Mouse (Mus musculus): Measurements from ENCODE around the gene AI837181. TPM values are rescaled to one million over a fixed set of nuclear protein-coding genes. Genes with fewer than 3 reads are reported as not detected.

AI837181 gene
- polyA plus RNA-seq, 1 experiment from 2014 or later: 49.1 TPM

DNA sequence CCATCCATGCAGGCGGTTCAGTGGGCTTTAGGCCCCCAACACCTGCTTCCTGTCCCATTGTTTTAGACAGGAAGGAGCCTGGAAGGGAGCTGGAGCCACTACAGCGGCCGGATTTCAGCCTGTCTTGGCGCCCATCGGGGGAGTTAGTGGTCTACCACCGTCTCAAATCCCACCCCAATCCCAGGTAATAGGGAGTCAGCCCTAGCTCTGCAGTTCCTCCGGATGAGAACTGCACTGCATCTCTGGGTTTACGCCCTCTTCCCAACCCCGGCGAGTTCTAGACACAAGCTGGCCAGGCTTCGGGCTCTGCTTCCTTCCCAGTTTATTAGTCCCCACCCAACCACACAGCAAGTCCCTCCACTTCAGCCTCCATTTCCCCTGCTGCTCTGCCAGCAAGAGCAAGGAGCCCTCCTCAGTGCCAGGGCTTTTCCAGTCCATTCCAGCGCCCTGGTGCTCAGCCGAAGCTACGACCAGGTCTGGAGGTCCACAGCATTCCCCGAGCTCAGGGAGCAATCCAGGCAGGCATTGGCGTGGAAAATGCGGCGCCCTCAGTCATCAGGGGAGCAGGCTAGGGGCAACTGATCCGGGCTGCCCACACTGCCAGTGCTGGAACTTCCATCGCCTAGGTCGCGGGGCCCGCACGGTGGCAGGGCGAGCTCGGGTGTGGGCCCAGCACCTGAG lies 31.4 kb downstream of the AI837181 start:
- Histone ChIP-seq H3K27ac (peak overlapping the region; percentile 96), H3K36me3 (peaks cover 16% of the 10 kb centered on the region), H3K9me3 (no peaks in the 10 kb centered on the region), H3K4me1 (peaks cover 44% of the 10 kb centered on the region), H3K4me3 (peak overlapping the region; percentile 90), H3K27me3 (ENCODE audit: insufficient read depth, poor library complexity, severe bottlenecking) (peaks cover 16% of the 10 kb centered on the region; the same call in 1 of the 2 replicates)
- no peak for DNase-seq (ENCODE audit: low spot score)
- WGBS: 4% methylated on average over 26 of the region's 26 CpGs

DNA sequence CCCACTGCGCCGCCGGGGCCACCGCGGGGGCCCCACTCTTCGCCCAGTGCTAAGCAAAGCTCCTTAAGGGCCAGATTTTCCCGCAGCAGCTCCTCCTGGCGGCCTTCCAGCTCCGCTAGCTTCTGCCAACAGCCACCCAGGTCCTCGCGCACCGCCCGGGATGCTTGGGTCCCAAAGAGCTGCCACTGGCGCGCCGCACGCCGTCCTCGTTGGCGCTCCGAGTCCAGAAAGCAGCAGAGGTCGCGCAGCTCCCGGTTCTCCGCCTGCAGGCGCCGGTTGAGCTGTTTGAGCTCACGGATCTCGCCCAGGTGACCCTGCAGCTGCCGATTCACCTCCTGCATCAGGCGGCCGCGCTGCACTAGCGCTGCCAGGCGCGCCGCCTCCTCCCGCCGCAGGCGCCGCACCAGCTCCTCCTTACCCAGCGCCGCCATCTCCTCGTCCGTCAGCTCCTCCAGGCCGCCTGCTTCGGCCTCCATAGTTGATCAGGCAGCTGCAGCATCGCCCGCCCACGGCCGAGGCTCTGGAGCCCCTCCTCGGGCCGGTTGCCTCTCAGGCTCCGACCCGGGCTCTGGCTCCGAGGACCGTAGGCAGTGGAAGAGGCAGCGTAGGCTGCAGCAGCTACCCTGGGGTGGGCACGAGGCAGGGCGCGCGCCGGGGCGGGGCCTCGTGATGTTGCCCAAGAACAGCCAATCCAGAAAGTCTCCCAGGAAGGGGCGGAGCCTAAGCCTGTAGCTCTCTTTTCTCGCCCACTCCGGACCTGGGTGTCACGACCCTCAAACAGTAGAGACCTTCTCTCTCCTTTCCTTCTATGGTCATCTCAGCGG lies 32.2 kb downstream of the AI837181 start:
- Histone ChIP-seq H3K9me3 (no peaks in the 10 kb centered on the region), H3K36me3 (peaks cover 16% of the 10 kb centered on the region), H3K27me3 (ENCODE audit: insufficient read depth, poor library complexity, severe bottlenecking) (0 out of 2 replicates have a peak, but pooled peaks cover 8% of the 10 kb centered on the region), H3K4me3 (peak overlapping the region; percentile 90), H3K27ac (peak overlapping the region; percentile 96), H3K4me1 (peaks cover 46% of the 10 kb centered on the region)
- WGBS: under 1% methylated on average over 70 of the region's 70 CpGs
- peak; percentile 98 for DNase-seq (ENCODE audit: low spot score)

DNA sequence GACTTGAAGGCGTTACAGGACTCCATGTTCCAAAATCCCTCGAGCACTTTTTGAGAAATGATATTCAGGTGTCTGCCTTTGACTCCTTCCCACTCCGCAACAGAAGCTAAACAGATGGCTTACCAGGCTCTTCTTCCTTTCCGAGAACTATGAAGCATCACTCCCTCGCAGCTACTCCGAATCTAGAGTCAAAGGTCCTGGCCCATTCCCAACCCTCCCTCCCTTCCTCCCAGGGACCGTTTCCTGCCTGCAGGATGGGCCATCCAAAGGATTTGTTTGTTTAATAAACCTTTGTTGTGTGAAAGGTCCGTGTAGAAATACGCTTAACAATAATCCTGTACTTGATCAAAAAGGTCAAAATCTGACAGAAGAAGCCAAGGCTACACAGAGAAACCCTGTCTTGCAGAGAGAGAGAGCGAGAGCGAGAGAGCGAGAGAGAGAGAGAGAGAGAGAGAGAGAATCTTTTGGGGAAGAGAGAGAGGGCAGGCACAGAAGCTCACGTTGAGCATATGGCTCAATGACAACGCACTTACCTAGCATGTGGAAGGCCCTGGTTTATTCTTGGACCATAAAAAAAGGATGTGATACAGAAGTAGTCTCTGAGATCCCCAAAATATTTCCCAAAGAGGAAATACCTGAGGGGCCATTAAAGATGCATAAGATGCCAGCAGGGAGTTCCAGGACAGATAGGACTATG lies 33.0 kb downstream of the AI837181 start, which contains the start of gene Ccdc85b:
Ccdc85b (minus strand) TSS at position 149 of the 697 bp plus-strand sequence.
- 18% methylated on average over 14 of the region's 14 CpGs for WGBS
- Histone ChIP-seq H3K27ac (peak within 1 kb of the TSS; percentile 96), H3K36me3 (peaks cover 23% of the 10 kb centered on the region), H3K27me3 (ENCODE audit: insufficient read depth, poor library complexity, severe bottlenecking) (0 out of 2 replicates have a peak, but pooled peaks cover 7% of the 10 kb centered on the region), H3K4me1 (peaks cover 46% of the 10 kb centered on the region), H3K4me3 (peak within 1 kb of the TSS; percentile 90), H3K9me3 (no peaks in the 10 kb centered on the region)
- DNase-seq (ENCODE audit: low spot score): no peak

DNA sequence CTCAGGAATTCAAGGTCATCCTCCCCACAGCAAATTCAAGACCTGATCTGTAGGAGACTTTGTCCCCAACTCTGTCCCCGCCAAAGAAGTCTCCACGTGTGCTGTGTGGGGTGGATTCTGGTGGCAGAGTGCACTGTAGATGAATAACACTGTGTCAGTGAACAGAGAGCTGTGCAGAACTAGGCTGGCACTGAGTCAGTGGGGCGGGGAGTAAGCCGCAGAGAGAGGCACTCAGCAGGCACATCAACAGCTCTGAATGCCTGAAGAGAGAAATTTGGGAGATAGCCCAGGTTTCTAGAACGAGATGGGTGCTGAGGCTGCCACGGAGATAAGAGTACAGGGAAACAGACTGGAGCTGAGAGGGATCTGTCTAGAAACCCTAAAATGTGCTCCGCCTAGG lies 34.1 kb downstream of the AI837181 start:
- no peaks in the 10 kb centered on the region for H3K9me3 ChIP-seq
- no peak overlapping the region for H3K4me3 ChIP-seq
- peaks cover 26% of the 10 kb centered on the region for H3K36me3 ChIP-seq
- 0 out of 2 replicates have a peak, but pooled peaks cover 7% of the 10 kb centered on the region for H3K27me3 ChIP-seq (ENCODE audit: insufficient read depth, poor library complexity, severe bottlenecking)
- WGBS: 59% methylated on average over 7 of the region's 7 CpGs
- H3K27ac ChIP-seq: no peak overlapping the region
- peaks cover 50% of the 10 kb centered on the region for H3K4me1 ChIP-seq
- no peak for DNase-seq (ENCODE audit: low spot score)

DNA sequence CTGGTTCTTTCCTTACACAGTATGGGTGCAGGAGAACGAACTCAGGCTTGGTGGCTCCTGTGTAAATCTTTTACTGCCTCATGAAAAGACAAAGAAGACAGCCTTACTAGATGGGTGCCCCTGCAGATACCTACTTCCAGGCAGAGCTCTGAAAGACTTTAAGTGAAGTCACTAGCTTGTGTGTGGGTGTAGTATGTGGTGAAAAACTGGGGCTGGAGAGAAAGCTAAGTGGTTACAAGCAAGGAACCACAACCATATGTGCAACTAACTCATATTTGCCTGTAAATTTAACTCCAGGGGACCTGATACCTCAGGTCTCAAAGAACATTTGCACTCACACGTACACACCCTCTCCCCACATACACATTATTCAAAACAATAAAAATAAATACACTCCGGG lies 35.0 kb downstream of the AI837181 start:
- Histone ChIP-seq H3K36me3 (peaks cover 26% of the 10 kb centered on the region), H3K27me3 (ENCODE audit: insufficient read depth, poor library complexity, severe bottlenecking) (0 out of 2 replicates have a peak, but pooled peaks cover 7% of the 10 kb centered on the region), H3K27ac (peak overlapping the region; percentile 89), H3K9me3 (no peaks in the 10 kb centered on the region), H3K4me3 (peak overlapping the region; percentile 84), H3K4me1 (peaks cover 51% of the 10 kb centered on the region)
- WGBS: 26% methylated on average over 3 of the region's 3 CpGs
- no peak for DNase-seq (ENCODE audit: low spot score)

DNA sequence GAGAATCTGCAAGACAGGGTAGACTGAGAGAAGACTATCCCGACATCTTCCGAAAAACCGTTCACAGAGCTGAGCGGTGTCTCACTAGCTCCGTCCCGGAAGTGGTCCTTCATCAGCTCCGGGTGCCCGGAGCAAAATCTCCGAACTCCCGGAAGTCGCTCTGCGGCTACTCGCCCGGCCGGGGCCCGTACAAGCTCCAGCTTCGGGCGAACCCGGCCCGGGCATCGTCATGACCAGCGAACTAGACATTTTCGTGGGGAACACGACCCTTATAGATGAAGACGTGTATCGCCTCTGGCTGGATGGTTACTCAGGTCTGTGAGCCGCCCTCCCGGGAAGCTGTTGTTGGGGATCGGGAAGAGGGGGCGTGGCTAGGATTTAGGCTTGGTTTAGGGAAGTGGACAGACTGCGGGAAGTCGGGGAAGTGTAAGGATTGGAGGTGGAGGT lies 35.5 kb downstream of the AI837181 start, which contains the start of gene Fibp:
Fibp (plus strand) TSS at position 151 of the 447 bp plus-strand sequence.
- peaks cover 32% of the 10 kb centered on the region for H3K36me3 ChIP-seq
- DNase-seq (ENCODE audit: low spot score): peak; percentile 95
- peaks cover 45% of the 10 kb centered on the region for H3K4me1 ChIP-seq
- peak within 1 kb of the TSS; percentile 89 for H3K27ac ChIP-seq
- H3K27me3 ChIP-seq (ENCODE audit: insufficient read depth, poor library complexity, severe bottlenecking): 0 out of 2 replicates have a peak, but pooled peaks cover 7% of the 10 kb centered on the region
- no peaks in the 10 kb centered on the region for H3K9me3 ChIP-seq
- under 1% methylated on average over 32 of the region's 32 CpGs for WGBS
- peak within 1 kb of the TSS; percentile 84 for H3K4me3 ChIP-seq

DNA sequence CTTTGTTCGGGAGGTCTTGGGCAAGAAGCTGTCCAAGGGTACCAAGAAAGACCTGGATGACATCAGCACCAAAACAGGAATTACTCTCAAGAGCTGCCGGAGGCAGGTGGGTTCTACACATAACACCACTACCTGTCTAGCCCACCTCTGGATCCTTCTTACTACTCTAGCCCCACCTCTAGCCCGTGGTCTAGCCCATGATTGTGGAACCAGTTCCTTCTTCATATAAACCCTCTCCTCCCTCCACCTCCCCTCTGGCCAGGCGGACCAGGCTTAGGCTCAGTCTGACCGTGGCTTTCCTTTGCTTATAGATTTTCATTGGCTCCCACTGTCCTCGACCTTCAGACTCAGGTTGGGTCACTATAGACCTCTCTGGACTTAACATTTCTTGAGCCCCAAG lies 36.5 kb downstream of the AI837181 start:
- Histone ChIP-seq H3K36me3 (peaks cover 41% of the 10 kb centered on the region), H3K4me1 (peaks cover 36% of the 10 kb centered on the region), H3K9me3 (no peaks in the 10 kb centered on the region), H3K27ac (no peak overlapping the region), H3K27me3 (ENCODE audit: insufficient read depth, poor library complexity, severe bottlenecking) (peaks cover 15% of the 10 kb centered on the region; the same call in 1 of the 2 replicates), H3K4me3 (peak overlapping the region; percentile 84)
- DNase-seq (ENCODE audit: low spot score): no peak
- WGBS: 85% methylated on average over 6 of the region's 6 CpGs

DNA sequence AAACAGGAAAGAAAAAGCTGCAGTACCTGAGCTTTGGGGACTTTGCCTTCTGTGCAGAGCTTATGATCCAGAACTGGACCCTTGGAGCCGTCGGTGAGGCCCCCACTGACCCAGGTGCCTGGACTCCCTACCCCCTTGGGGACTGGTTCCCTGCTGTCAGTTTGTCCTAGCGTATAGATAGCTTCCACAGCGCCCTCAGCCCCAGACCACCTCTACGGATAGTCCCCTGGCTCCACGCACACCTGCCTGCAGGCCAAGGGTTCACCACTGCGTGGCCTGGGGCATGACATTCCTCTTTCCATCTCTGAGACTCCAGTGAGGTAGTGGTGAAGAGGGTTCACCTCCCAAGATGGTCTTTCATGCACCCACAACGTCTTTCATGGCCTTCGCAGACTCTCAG lies 38.3 kb downstream of the AI837181 start:
- H3K36me3 ChIP-seq: peaks cover 58% of the 10 kb centered on the region
- WGBS: 80% methylated on average over 9 of the region's 9 CpGs
- no peak for DNase-seq (ENCODE audit: low spot score)

DNA sequence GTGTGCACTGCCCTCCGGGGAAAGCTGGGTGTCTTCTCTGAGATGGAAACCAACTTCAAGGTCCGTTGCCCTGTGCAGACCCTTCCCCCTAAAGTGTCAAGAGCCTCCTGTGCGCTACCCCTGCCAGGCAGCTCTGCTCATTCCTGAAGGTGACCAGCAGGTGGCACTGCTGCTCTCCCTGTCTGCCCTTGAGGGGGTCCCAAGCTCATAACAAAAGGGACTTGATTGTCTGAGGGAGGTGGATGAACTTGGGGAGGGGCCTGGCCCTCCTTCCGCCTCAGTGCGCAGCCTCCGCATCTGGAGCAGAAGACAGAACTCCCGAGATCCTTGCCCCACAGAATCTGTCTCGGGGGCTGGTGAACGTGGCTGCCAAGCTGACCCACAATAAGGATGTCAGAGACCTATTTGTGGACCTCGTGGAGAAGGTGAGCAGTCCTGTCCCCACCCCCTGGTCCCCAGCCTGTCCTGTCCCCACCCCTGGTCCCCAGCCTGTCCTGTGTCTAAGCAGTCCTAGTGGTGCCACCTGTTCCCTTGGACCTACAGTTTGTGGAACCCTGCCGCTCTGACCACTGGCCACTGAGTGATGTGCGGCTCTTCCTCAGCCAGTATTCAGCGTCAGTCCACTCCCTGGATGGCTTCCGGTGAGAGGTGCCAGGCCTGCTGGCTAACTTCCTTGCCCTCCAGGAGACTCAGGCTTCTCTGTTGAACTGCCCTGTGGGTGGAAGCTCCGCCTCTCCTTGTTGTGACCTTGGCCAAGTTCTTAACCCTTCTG lies 39.0 kb downstream of the AI837181 start:
- 55% methylated on average over 15 of the region's 15 CpGs for WGBS
- Histone ChIP-seq H3K36me3 (peaks cover 58% of the 10 kb centered on the region), H3K4me1 (peaks cover 30% of the 10 kb centered on the region), H3K27me3 (ENCODE audit: insufficient read depth, poor library complexity, severe bottlenecking) (peaks cover 22% of the 10 kb centered on the region), H3K4me3 (peak overlapping the region; percentile 38), H3K9me3 (no peaks in the 10 kb centered on the region), H3K27ac (peak overlapping the region; percentile 87)
- DNase-seq (ENCODE audit: low spot score): peak; percentile 83

More for the DNA sequence above, 38.3 kb downstream of the AI837181 start:
- Histone ChIP-seq H3K27ac (no peak overlapping the region), H3K4me3 (no peak overlapping the region), H3K4me1 (peaks cover 26% of the 10 kb centered on the region), H3K9me3 (no peaks in the 10 kb centered on the region), H3K27me3 (ENCODE audit: insufficient read depth, poor library complexity, severe bottlenecking) (peaks cover 25% of the 10 kb centered on the region)

DNA sequence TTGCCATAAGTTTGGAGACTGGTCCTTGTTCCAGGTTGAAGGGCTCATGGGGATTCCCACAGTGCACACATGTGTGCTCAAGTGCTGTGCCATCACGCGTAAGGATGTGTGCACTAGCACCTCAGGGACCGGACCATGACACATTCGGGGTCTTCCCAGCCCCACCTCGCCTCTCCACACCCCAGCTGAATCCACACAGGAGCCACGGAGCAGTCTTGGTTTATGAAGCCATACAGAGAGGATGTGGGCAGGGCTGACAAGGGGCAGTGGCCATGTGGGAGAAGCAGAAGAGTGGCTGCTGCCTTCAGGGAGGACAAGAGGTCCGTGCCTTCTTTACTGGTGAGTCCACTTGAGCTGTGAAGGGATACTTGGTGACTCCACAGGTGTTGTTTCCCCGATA lies 40.1 kb downstream of the AI837181 start:
- no peak overlapping the region for H3K4me3 ChIP-seq
- H3K36me3 ChIP-seq: peaks cover 58% of the 10 kb centered on the region
- DNase-seq (ENCODE audit: low spot score): no peak
- H3K9me3 ChIP-seq: no peaks in the 10 kb centered on the region
- peaks cover 18% of the 10 kb centered on the region for H3K27me3 ChIP-seq (ENCODE audit: insufficient read depth, poor library complexity, severe bottlenecking)
- peaks cover 37% of the 10 kb centered on the region for H3K4me1 ChIP-seq
- WGBS: 96% methylated on average over 8 of the region's 8 CpGs
- no peak overlapping the region for H3K27ac ChIP-seq

DNA sequence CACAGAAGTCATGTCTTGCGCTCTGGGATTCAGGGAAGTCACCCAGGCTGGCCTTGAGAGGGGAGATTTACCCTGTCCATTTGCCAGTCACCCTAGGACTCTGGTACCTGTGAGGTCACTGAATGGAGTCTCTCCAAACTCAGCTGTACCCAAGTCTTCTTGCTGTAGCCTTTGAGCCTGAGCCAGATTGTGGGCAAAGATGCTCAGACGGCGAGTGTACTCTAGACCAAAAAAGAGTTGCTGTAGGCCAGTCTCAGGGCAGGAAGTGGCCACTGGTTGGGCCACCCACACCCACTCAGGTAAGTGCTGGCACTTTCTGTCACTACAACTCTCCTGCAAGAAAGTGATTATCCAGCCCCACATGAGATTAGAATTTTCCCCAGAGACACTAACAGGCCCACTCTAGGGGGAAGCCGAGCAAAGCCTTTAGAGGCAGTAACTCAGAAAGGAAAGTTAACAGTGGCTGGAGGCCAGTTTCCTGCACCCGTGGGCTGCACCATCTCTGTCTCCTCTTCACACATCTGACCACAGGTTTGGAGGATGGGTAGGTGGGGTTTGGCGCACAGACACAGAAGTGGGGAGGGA lies 42.1 kb downstream of the AI837181 start:
- Histone ChIP-seq H3K4me3 (no peak overlapping the region), H3K36me3 (peaks cover 58% of the 10 kb centered on the region), H3K27me3 (ENCODE audit: insufficient read depth, poor library complexity, severe bottlenecking) (peaks cover 18% of the 10 kb centered on the region), H3K27ac (no peak overlapping the region), H3K4me1 (peaks cover 32% of the 10 kb centered on the region), H3K9me3 (no peaks in the 10 kb centered on the region)
- no peak for DNase-seq (ENCODE audit: low spot score)
- 90% methylated on average over 6 of the region's 6 CpGs for WGBS
